Mouse (Mus musculus) CD8-positive naive resting alpha-beta T cell, adult 2 months (primary cell): ENCODE measurements around the gene Kat6b.
"Not testable (repeated sequence)": the region's sequence is repeated elsewhere in the genome, so short reads cannot be mapped to it uniquely, and the experiment has no call there.

ENCODE experiments used
- DNase-seq, 2 experiments: peaks; one replicate each; pipeline ENCODE4 v3.0.0; 2022; ENCODE audit warnings: low read depth in 2 of 2, low spot score in 2 of 2

Kat6b gene

DNA sequence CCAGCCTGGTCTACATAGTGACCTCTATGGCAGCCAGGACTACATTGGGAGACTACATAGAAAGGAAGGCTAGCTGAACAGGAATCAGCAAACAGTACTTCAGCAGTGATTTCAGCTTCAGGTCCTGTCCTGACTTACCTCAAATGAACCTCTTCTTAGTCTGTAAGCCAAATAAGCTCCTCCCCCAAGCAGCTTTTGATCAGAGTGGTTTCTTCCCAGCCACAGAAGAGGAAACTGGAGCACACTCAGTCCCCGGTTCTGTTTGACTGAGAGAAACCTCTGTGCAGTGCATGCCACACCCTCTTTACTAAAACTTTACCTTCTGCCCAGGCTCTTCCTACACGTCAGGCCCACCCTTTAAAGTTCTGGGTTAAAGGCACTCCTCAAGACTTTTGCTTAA lies 172.6 kb downstream of the Kat6b start:
- DNase-seq = peak; percentile 37 to 44

DNA sequence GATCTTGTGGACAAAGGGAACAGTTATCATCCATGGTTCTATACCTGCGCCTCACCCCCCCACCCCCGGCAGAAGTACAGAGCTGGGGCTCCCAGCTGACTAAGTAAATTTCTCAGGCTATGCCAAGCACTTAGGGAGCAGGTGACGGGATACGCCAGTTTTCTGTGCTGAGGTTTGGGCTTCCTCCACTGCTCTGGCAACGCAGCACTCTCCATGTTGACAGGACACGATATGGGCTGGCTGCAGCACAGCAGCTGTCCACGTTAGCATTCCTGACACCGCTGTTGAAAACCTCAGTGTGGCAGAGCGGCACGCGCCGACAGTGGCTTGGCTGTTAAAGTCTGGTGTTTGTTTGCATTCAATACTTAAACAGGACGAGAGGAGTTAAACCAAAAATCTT lies 177.9 kb downstream of the Kat6b start:
- no peak for DNase-seq

DNA sequence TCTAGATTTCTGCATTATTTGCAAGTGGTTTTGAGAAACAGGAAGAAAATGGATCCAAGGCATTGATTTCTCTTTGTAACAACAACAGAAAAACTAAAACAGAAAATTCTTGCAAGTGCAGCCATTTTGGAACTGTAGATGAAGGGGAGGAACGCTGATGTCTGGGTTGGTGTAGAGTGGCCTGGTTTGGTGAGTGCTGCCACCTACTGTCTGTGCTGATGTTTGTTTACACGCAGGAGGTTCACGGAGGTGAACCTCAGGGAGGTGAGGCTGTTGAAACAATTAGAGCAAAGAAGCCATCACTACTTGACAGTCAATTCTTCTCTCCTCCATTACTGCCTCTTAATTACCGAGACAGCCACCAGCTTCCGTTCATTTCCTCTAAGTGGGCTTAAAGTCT lies 178.4 kb downstream of the Kat6b start:
- DNase-seq = peak; percentile 30 to 58

DNA sequence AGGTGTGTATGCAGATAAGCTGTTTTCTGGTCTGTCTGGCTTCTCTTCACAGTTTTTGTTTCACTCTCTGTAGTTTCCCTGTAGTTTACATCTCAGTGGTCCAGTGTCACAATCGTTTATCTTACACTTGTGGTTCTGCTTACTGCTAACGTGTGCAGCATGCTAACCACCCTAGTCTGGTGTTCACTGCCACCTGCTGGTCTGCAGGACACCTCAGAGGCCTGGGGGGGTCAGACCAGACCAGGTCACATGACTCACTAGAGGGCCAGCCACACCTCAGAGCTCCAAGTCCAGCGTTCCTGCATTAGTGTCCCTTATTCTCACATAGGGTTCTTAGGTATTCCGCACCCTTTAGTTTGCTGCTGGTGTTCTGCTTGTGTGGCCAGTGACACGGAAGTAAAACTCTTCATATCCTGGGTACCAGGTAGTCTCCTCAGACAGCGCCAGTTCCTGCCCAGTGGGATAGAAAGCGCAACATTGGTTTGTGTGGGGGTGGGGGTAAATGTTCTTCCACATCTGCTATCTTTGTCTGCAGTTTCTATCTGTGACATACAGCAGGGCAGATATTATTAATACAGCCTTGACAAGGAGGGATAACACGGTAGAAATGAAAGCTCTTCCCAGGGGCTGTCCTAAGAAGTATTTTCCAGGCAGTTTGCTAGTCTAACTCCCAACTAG lies 181.4 kb downstream of the Kat6b start:
- DNase-seq = no peak

DNA sequence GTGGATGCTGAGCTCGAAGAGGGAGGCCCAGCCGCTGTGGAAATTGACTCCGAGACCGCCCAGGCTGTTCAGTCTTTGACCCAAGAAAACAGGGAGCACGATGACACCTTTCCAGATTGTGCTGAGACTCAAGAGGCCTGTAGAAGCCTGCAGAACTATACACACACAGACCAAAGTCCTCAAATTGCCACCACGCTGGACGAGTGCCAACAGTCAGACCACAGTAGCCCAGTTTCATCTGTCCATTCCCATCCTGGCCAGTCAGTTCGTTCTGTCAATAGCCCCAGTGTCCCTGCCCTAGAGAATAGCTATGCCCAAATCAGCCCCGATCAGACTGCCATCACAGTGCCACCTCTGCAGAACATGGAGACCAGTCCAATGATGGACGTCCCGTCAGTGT lies 188.0 kb downstream of the Kat6b start:
- DNase-seq = no peak

DNA sequence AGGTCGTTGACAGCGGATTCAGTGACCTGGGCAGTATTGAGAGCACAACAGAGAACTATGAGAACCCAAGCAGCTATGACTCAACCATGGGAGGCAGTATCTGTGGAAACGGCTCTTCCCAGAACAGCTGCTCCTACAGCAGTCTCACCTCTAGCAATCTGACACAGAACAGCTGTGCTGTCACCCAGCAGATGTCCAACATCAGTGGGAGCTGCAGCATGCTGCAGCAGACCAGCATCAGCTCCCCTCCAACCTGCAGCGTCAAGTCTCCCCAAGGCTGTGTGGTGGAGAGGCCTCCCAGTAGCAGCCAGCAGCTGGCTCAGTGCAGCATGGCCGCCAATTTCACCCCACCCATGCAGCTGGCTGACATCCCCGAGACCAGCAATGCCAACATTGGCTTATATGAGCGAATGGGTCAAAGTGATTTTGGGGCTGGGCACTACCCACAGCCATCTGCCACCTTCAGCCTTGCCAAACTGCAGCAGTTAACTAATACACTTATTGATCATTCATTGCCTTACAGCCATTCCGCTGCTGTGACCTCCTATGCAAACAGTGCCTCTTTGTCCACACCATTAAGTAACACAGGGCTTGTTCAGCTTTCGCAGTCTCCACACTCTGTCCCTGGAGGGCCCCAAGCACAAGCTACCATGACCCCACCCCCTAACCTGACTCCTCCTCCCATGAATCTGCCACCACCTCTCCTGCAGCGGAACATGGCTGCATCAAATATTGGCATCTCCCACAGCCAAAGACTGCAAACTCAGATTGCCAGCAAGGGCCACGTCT lies 188.6 kb downstream of the Kat6b start:
- DNase-seq = no peak

DNA sequence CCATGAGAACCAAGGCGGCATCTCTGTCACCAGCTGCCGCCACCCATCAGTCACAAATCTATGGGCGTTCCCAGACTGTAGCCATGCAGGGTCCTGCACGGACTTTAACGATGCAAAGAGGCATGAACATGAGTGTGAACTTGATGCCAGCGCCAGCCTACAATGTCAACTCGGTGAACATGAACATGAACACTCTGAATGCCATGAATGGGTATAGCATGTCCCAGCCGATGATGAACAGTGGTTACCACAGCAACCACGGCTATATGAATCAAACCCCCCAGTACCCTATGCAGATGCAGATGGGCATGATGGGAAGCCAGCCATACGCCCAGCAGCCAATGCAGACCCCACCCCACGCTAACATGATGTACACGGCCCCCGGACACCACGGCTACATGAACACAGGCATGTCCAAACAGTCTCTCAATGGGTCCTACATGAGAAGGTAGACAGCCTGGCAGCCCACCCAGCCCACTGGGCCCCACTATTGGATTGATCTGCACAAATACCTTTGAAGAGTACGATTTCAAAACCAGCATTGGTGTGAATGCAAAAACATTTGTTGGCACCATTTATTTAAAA lies 189.3 kb downstream of the Kat6b start:
- DNase-seq = not testable (repeated sequence)

DNA sequence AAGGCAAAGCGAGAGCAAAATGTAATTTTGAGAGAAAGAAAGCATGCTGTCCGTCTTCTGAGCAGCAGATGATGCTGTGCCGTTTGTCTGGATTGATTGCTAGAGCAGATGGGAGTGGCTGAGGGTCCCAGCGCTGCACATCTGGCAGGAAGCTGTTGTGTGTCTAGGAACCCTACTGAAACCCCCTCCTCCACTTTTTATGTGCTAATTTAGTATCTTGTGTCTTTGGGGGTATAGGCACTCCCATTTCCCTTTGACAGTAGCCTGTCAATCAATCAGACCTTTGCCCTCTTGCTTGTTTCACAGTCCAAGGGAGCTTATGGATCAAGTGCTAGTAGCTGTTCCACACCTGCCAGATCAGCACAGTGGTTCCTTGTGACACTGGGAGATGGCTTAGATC lies 191.9 kb downstream of the Kat6b start:
- DNase-seq = no peak

DNA sequence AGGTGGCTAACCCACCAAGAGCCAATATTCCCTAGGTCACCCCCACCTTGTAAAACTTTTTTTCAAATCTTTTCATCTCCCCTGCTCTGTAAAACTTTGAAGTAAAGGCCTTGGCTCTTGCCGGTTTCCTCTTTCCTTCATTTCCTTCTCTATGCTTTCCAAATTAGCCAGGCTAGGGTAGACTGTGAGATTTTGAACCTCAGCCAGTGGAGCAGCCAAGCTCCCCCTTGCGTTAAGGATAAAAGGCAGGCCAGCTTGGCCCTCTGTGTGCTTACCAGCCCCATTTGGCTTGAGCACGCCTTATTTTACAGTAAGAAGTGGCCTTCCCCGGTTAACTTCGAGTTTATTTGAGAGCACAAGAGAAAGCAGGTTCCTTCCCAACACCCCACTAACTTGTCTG lies 193.2 kb downstream of the Kat6b start:
- no peak for DNase-seq

DNA sequence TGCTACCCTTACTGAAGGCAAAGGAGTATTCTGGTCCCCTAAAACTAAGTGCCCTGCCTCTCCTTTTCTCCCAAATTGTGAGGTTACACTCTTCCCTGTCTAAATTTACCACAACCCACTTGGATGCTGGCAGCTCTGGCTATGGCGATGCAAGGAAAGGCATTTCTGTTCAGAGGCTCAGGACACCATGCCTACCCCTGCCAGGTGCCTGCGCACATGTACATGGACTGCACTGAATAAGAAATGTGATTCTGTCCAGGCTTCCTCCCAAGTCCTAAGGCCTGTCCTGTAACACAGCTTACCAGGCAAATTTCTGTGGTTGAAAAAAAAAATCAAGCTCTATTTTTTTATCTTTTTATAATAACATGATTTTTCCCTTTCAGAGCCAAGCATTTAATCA lies 195.0 kb downstream of the Kat6b start:
- DNase-seq = no peak

DNA sequence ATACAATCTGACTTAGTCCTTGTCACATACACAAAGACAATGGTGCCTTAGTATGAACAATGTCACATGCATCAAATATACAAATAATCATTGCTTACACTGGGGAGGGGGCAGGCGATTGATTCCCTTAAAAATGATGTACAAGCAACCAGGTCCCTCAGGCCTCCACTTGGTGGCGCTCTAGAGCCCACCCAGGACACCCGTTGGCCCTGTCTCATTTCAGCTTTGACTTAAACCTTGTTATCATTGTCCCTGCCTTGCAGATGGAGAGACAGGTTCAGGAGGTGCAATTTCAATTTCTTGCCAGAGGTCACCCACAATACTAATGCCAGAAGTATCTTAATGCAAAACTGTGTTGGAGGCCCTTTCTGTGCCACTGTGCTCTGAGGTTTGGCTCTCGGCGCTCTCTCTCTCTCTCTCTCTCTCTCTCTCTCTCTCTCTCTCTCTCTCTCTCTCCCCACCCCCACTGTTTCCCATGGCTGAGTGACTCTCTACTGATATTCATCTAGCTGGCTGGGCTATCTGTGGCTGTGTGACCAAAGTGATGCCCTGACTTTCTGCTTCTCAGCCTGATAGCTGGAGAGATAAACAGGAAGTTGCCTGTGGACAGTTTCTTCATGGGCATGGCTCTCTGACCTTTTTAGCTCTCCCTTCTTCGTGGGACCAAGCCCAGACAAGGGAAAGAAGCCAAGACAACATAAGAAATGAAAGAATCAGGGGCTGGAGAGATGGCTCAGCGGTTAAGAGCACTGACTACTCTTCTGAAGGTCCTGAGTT lies 197.5 kb downstream of the Kat6b start:
- DNase-seq = peak; percentile 19 to 39

DNA sequence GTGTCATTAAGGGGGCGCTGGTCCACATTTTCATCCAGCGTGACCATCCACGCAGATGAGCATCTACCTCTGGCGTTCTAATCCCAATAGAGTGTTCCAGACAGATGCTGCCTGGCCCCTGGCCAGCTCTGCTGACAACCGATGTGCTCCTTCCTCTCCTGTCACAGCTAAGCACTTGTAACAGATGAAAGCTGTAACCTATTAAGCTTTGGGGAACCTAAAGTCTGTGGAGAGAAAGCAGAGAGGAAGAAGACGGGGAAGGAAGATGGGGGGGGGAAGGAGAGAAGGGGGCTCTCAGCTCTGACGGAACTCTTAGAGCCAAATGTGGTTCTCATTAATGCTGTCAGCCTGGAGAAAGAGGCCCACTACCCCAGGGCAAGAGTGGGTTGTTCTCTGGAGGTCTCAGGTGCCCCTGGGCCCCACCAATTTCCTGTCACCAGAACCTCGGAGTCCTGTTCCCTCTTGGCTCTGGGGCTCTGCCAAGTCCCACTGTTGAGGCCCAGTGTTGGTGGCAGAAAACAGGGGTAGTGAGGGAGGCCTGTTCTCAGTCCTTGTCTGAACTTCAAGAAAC lies 198.5 kb downstream of the Kat6b start:
- no peak for DNase-seq

DNA sequence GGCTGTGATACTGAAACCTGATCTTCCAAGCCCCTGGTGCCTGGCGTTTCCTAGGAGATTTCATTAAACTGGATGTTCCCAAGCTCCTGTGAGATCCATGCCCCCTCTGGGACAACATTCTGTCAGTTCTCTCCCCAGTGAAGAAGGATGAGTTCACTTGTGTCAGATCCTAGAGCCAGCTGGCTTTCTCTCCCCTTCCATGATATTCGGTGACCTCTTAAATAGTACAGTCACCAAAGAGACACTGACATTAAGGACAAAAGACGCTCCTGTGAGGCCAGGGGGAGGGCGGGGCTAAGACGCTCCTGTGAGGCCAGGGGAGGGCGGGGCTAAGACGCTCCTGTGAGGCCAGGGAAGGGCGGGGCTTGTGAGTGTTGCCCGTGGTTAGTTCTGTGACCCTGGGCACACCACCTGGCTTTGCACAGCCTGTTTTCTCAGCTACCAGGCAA lies 201.5 kb downstream of the Kat6b start:
- peak; percentile 5 to 15 for DNase-seq

DNA sequence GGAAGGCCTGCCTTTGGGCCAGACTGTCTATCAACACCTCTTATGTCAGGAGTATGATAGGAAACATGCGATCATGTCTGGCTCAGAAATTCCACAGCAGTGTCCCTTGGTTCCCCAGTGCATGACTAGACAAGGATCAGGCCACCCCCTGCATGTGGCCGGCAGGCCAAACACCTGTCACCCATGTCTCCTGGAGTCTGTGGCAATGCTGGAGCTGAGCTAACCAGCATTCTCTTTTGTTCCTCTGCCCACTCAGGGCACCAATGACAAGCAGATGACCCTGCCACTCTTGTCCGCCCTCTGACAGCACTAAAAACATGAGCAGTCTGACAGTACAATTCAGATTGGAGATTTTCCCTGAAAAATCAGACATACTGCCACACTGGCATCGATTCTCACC lies 202.6 kb downstream of the Kat6b start:
- no peak for DNase-seq

DNA sequence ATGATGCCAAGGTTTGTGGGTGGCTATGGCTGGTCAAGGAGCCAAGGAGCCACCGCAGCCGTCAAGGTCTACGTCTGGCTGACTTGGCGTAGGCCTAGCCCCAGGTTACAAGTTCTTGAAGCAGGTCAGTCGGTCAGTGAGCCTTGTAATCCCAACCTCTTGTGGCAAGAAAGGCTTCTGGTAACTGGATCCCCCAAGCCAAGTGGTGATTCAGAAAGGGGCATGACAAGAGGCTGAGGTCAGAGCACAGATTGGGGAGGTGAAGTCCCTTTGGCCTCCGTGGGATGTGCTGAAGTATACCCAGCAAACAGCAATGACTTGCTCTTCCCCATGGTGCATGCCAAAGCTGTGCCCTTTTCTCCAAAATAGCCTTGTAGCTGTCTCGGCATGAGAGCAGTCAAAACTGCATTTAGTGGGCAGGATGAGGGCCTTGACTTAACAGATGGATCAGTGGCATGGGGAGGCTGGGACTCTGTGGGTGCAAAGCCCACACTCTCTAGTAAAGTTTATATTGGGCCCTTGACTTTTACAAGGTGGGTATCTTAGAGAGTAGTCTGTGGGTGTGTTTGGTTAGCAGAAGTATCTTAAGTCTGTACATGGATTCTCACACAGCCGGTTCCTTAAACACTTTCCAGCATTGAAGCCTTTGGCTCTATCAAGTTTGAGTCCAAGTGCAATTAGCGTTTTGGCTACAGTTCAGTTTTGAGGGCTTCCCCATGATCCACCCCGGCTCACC lies 204.3 kb downstream of the Kat6b start:
- DNase-seq = no peak

DNA sequence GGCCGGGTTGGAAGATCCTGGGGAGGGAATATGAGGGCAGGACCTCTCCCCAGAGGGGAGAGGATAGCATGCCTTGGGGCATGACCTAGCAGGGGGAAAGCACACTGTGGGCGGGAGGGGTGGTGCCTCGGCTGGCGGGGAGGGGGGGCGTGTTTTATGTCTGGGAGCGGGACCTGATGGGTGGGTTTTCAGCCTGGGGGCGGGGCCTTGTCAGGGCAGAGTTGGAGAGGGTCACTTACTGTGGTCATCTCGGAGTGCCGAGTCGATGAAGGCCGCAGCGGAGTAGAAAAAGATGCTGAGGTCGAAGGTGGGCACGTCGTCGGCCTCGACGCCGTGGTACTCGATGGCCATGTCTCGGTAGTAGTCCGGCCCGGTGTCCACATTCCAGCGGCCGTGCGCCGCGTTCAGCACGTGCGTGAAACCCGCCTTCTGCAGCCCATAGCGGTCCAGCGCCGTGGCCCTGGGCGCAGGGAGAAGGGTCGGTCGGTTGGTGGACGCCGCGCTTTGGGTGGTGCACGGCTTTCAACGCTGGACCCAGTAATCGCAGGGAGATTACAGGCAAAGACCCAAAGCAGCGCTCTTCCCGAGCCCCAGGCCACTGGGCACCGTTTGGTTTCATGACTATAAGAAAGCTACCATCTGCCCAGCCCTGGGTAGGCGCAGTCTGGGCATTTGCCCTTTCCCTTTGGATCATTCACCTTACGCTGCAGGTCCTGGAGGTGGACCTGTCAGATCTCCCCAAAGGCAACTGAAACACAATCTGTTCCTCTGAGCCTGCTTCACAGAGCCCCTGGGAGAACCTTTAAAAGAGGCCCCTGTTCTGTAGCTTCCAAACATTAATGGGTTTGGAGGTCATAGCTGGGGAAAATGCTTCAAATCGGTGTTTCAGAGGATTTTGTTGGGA lies 205.4 kb downstream of the Kat6b start:
- DNase-seq = no peak

DNA sequence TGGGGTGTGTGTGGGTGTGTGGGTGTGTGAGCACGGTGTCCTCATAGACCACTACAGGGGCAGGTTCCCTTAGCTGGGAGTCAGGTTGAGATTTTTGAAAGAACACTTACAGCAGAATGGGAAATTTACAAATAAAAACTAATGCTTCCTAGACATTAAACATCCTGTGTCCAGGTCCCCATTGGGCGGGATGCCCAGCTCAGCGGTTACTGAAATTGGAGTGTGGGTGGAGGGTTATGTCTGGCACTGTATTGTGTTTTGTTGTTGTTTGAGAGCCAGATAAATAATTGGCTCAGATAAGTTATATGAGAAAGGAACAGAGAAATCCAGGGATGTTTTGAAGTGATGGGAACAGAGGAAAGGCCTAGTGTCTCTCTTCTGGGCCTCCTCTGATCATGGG lies 209.8 kb downstream of the Kat6b start:
- no peak for DNase-seq

DNA sequence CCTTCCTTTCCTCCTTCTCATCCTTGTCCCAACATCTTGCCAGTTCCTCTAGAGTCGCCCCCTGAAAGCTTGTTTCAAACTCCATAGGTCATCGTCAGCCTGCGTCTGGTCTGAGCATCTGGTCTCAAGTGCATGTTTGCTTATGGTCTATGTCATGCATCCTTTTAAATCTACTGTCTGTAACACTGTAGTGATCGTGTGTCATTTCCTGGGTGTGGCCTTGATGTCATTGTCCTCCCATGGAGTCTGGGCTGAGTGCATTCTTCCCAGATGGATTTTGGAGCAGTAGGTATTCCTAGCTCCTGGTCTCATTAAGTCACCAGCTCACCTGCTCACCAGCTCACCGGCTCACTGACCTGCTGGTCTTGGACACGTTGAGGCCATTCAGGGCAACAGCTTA lies 213.8 kb downstream of the Kat6b start:
- no peak for DNase-seq

DNA sequence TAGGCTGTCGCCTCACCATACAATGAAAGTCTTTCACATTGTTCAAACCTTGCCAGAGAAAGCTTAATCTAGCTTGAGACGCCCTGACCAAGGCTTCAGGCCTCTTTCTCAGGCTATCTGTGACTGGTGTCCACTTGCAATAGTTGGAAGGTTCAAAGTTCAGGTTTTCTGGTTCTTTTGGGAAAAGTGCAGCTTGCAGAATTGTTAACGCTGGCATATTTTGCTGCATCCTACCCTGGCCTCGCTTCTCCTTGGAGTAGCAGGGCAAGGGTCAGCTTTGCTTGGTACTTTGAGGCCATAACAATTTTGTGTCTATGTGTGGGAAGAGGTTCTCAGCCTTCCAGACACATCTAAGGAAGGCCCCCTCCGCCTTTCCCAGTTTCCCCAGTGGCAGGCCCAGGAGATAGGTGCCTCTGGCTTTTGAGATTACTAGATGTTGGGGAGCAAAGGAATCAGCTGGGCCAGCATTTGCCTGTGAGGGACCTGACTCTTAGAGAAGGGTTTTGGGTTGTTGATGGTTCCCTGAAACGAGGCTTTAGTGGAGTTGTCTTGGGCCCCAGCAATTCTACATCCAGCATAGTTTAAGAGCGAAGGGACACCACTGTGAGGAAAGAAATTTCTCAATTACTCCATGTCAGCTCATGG lies 215.1 kb downstream of the Kat6b start:
- no peak for DNase-seq
